Mouse (Mus musculus): ENCODE measurements around the gene Samd14. TPM values are rescaled to one million over a fixed set of nuclear protein-coding genes. Genes with fewer than 3 reads are reported as not detected.

The Samd14 gene
- polyA plus RNA-seq, 1 experiment: 10.1 TPM

DNA sequence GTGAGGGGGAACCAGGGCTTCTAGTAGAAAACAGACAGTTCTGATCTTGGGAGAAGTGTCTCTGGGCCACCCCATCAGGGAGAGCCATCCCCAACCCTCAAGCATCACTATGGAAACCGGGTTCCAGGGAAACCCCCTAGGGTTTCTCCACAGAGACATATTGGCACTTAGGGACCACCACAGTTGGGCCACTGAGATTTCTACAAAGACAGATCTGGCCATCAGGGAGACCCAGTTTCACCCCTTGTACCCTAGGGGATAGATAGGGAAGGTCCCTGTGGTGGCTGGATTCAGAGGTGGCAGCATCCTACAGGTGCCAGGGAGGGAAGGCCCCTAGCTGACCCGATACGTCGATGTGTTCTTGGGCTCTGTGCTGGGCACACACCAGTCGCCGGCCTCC is 17.2 kb downstream of the Samd14 start:
- TF ChIP-seq POLR2A (IDR thresholded peaks at IDR 0.05; ENCODE audit: control insufficient read depth, extremely low read depth, insufficient read depth, low read length, poor library complexity): no peak
- no peak for TF ChIP-seq CTCF (IDR thresholded peaks at IDR 0.05; ENCODE audit: borderline replicate concordance, control insufficient read depth, extremely low read depth, insufficient read depth, low read length, poor library complexity)
- 86% methylated on average over 6 of the region's 6 CpGs for WGBS
- Histone ChIP-seq H3K27me3 (ENCODE audit: control insufficient read depth, insufficient read depth, low read length) (no peaks in the 10 kb centered on the region), H3K36me3 (ENCODE audit: control insufficient read depth, insufficient read depth, low read length) (no peaks in the 10 kb centered on the region), H3K4me3 (ENCODE audit: control insufficient read depth, insufficient read depth, low read length) (no peak overlapping the region), H3K4me1 (replicated peaks; ENCODE audit: control insufficient read depth, insufficient read depth, low read length) (no peaks in the 10 kb centered on the region), H3K27ac (ENCODE audit: control insufficient read depth, insufficient read depth, low read length) (no peak overlapping the region)
- DNase-seq: no peak

DNA sequence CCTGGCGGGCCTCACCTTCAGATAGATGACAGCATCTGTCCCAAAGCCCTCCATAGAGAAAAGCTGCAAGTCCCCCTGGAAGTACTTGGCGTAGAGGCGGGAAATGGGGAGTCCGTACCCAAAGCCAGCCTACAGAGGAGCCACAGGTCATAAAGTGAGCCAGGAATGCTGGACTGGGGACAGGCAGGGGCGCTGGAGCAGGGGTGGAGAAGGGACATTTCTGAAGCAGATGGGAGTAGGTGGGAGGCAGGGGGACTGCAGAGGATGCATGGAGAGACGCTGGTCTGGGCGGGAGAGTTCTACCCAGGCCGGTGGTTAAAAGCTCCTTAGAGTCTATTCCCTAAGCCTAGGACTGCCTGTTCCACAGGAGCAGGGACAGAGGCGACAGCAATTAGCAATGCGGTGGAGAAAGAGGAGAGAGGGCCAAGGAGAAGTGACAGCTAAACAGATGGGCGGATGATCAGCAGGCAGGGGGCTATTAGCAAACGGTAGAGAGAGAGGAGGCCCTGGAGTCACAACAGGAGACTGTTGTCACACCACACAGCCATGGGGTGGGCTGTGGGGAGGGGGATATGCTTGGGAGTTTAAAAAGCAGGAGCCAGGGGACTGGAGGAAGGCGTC is 18.3 kb downstream of the Samd14 start:
- TF ChIP-seq POLR2A (IDR thresholded peaks at IDR 0.05; ENCODE audit: control insufficient read depth, extremely low read depth, insufficient read depth, low read length, poor library complexity): no peak
- no peak for TF ChIP-seq CTCF (IDR thresholded peaks at IDR 0.05; ENCODE audit: borderline replicate concordance, control insufficient read depth, extremely low read depth, insufficient read depth, low read length, poor library complexity)
- Histone ChIP-seq H3K27me3 (ENCODE audit: control insufficient read depth, insufficient read depth, low read length) (no peaks in the 10 kb centered on the region), H3K4me1 (replicated peaks; ENCODE audit: control insufficient read depth, insufficient read depth, low read length) (no peaks in the 10 kb centered on the region), H3K36me3 (ENCODE audit: control insufficient read depth, insufficient read depth, low read length) (no peaks in the 10 kb centered on the region), H3K27ac (ENCODE audit: control insufficient read depth, insufficient read depth, low read length) (no peak overlapping the region), H3K4me3 (ENCODE audit: control insufficient read depth, insufficient read depth, low read length) (no peak overlapping the region)
- no peak for DNase-seq
- 94% methylated on average over 13 of the region's 13 CpGs for WGBS

DNA sequence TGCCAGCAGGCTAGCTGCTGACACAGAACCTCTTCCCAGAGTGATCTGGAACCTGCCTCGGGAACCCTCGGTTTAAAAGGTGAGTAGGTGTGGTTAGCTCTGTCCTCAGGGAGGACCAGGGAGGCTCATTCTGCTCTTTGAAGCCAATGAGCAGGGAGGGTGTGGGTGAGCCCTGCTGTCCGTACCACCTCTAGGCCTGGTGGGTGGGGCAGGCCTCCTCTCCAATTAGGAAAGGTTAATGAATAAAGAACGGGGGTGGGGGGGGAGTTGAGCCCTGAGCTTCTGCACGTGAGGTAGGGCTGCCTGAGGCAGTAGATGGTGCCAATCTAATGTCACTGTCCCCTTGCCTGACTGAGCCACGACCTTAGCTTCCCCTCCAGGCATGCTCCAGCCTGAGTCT is 23.3 kb downstream of the Samd14 start:
- no peak overlapping the region for H3K4me3 ChIP-seq (ENCODE audit: control insufficient read depth, insufficient read depth, low read length)
- 85% methylated on average over 6 of the region's 6 CpGs for WGBS
- no peak for DNase-seq
- no peak for TF ChIP-seq CTCF (IDR thresholded peaks at IDR 0.05; ENCODE audit: borderline replicate concordance, control insufficient read depth, extremely low read depth, insufficient read depth, low read length, poor library complexity)
- no peaks in the 10 kb centered on the region for H3K27me3 ChIP-seq (ENCODE audit: control insufficient read depth, insufficient read depth, low read length)
- no peaks in the 10 kb centered on the region for H3K36me3 ChIP-seq (ENCODE audit: control insufficient read depth, insufficient read depth, low read length)
- H3K27ac ChIP-seq (ENCODE audit: control insufficient read depth, insufficient read depth, low read length): no peak overlapping the region
- H3K4me1 ChIP-seq (replicated peaks; ENCODE audit: control insufficient read depth, insufficient read depth, low read length): no peaks in the 10 kb centered on the region

DNA sequence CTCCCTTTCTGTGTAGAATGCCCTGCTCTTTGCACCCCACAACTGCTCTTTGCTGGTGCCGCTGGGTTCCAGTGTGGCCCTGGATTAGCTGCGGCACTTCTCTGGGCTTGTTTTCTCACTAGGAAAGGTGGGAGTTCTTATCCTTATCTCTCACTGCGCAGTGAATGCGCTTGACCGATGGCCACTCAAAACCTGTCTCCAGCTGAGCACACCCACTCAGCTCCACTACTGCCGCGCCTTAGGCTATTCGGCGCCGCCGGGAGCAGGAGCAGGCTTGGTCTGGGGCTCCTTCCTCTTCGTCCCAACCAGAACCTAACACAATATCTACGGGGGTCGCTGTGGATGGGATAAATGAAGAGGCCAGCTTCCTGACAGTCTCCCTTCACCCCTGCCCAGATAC is 23.9 kb downstream of the Samd14 start:
- Histone ChIP-seq H3K4me1 (replicated peaks; ENCODE audit: control insufficient read depth, insufficient read depth, low read length) (no peaks in the 10 kb centered on the region), H3K27me3 (ENCODE audit: control insufficient read depth, insufficient read depth, low read length) (no peaks in the 10 kb centered on the region), H3K36me3 (ENCODE audit: control insufficient read depth, insufficient read depth, low read length) (no peaks in the 10 kb centered on the region), H3K27ac (ENCODE audit: control insufficient read depth, insufficient read depth, low read length) (no peak overlapping the region), H3K4me3 (ENCODE audit: control insufficient read depth, insufficient read depth, low read length) (no peak overlapping the region)
- TF ChIP-seq CTCF (IDR thresholded peaks at IDR 0.05; ENCODE audit: borderline replicate concordance, control insufficient read depth, extremely low read depth, insufficient read depth, low read length, poor library complexity) (no peak), POLR2A (IDR thresholded peaks at IDR 0.05; ENCODE audit: control insufficient read depth, extremely low read depth, insufficient read depth, low read length, poor library complexity) (no peak)
- 93% methylated on average over 14 of the region's 14 CpGs for WGBS
- DNase-seq: no peak

DNA sequence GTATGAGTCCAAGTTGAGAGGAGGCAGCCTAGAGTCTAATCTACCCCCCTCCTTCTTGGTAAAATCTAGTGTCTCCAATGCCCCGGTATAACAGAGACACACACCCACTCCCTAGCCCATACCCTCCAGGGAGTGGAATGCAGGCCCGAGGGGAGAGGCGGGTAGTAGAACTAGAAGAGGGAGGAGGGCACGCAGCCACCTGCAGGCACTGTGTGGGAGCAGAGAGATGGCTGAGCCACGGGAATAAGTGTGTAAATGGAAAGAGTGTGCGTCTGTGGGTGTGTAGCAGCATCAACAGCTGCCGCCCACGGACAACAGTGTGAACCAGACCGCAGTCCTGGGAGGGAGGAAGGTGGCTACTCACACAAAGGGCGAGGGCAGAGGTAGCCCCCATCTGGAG is 25.2 kb downstream of the Samd14 start:
- WGBS: 85% methylated on average over 10 of the region's 10 CpGs
- no peaks in the 10 kb centered on the region for H3K27me3 ChIP-seq (ENCODE audit: control insufficient read depth, insufficient read depth, low read length)
- DNase-seq: no peak
- no peak overlapping the region for H3K27ac ChIP-seq (ENCODE audit: control insufficient read depth, insufficient read depth, low read length)
- no peak overlapping the region for H3K4me3 ChIP-seq (ENCODE audit: control insufficient read depth, insufficient read depth, low read length)
- TF ChIP-seq POLR2A (IDR thresholded peaks at IDR 0.05; ENCODE audit: control insufficient read depth, extremely low read depth, insufficient read depth, low read length, poor library complexity) (no peak), CTCF (IDR thresholded peaks at IDR 0.05; ENCODE audit: borderline replicate concordance, control insufficient read depth, extremely low read depth, insufficient read depth, low read length, poor library complexity) (no peak)
- no peaks in the 10 kb centered on the region for H3K36me3 ChIP-seq (ENCODE audit: control insufficient read depth, insufficient read depth, low read length)
- no peaks in the 10 kb centered on the region for H3K4me1 ChIP-seq (replicated peaks; ENCODE audit: control insufficient read depth, insufficient read depth, low read length)

DNA sequence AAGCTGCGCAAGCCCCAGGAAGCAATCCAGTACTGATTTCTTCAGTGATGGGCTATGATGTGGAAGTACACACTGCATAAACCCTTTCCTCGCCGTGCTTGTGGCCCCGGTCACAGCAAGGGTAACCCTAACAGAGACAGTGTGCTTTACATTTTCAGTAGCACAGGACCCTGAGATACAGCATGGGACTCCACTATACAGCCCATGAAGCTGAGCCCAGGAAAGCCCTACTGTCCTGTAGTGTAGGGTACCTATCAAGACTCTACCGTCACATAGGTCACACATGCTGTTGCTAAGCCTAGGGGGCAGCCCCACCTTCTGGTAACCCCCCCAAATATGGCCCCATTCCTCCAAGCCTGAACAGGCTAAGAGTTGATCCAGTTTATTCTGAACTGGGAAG is 26.8 kb downstream of the Samd14 start:
- H3K4me1 ChIP-seq (replicated peaks; ENCODE audit: control insufficient read depth, insufficient read depth, low read length): peaks cover 9% of the 10 kb centered on the region
- no peaks in the 10 kb centered on the region for H3K36me3 ChIP-seq (ENCODE audit: control insufficient read depth, insufficient read depth, low read length)
- no peak for TF ChIP-seq CTCF (IDR thresholded peaks at IDR 0.05; ENCODE audit: borderline replicate concordance, control insufficient read depth, extremely low read depth, insufficient read depth, low read length, poor library complexity)
- no peak for TF ChIP-seq POLR2A (IDR thresholded peaks at IDR 0.05; ENCODE audit: control insufficient read depth, extremely low read depth, insufficient read depth, low read length, poor library complexity)
- WGBS: 96% methylated on average over 5 of the region's 5 CpGs
- H3K27me3 ChIP-seq (ENCODE audit: control insufficient read depth, insufficient read depth, low read length): no peaks in the 10 kb centered on the region
- H3K4me3 ChIP-seq (ENCODE audit: control insufficient read depth, insufficient read depth, low read length): no peak overlapping the region
- no peak overlapping the region for H3K27ac ChIP-seq (ENCODE audit: control insufficient read depth, insufficient read depth, low read length)
- no peak for DNase-seq

DNA sequence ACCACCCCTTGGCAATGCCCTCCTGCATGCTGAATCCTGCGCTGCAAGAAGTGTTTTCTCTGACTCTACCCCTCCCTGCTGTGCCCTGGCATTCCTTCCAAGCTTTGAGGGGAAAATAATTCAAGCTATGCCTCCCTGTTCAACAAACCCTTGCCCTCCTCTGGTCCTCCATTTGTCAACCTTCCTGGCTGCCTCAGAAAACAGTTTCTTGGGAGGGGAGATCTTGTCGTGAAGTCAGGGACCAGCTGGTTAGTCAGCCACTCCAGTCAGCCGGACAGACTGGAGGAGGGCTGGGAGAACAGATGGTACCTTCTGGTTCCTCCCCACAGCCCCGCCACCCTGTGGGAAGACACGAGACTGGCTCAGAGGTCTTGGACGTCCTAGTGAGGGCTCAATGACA is 27.6 kb downstream of the Samd14 start:
- Histone ChIP-seq H3K4me3 (ENCODE audit: control insufficient read depth, insufficient read depth, low read length) (no peak overlapping the region), H3K27me3 (ENCODE audit: control insufficient read depth, insufficient read depth, low read length) (no peaks in the 10 kb centered on the region), H3K4me1 (replicated peaks; ENCODE audit: control insufficient read depth, insufficient read depth, low read length) (peaks cover 12% of the 10 kb centered on the region), H3K36me3 (ENCODE audit: control insufficient read depth, insufficient read depth, low read length) (no peaks in the 10 kb centered on the region), H3K27ac (ENCODE audit: control insufficient read depth, insufficient read depth, low read length) (no peak overlapping the region)
- TF ChIP-seq CTCF (IDR thresholded peaks at IDR 0.05; ENCODE audit: borderline replicate concordance, control insufficient read depth, extremely low read depth, insufficient read depth, low read length, poor library complexity): no peak
- TF ChIP-seq POLR2A (IDR thresholded peaks at IDR 0.05; ENCODE audit: control insufficient read depth, extremely low read depth, insufficient read depth, low read length, poor library complexity): no peak
- WGBS: 90% methylated on average over 6 of the region's 6 CpGs
- no peak for DNase-seq

Data from thymus, adult 2 months (tissue).